Mouse (Mus musculus) B cell, adult 2 months (primary cell): Measurements from ENCODE around the gene Mvb12a.

Experiments
- DNase-seq, 2 experiments: peaks; one replicate each; pipeline ENCODE4 v3.0.0; 2022

Mvb12a gene

DNA sequence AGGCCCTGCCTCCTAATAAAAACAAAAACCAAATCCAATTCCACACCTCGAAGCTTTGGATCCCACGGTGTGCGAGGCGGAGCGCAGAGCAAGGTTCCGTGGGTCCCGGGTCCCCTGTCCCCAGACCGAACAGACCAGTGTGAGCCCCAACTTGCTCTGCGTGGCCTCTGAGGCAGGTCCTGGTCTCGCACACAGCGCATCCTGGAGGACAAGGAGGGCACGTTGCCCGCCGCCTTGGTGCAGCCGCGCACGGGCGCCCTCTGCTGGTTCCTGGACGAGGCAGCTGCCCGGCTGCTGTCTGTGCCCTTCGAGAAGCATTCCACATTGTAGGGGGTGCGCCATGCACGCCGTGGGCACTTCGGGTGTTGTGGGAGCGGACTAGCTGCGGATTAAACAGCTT lies 53.1 kb downstream of the Mvb12a start:
- peak; percentile 94 to 95 for DNase-seq

DNA sequence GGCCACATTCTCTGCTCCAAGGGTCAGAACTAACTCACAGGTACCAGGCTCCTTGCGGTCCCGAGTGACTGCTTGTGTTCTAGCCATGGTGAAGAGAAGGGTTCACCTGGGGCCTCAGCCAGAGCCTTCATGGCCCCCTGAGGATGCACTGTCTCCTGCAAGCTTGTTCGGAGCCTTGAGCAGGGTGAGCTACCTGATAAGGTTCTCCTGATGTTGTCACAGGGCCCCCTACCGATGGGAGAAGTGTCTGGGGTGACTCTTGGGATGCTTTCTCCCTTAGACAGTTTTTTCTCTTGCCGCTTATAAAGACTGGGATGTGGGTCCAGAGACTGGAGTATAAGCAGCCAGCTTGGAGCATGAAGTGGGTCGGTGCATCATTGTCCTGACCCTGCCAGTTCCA lies 53.7 kb downstream of the Mvb12a start:
- peak; percentile 33 to 39 for DNase-seq

DNA sequence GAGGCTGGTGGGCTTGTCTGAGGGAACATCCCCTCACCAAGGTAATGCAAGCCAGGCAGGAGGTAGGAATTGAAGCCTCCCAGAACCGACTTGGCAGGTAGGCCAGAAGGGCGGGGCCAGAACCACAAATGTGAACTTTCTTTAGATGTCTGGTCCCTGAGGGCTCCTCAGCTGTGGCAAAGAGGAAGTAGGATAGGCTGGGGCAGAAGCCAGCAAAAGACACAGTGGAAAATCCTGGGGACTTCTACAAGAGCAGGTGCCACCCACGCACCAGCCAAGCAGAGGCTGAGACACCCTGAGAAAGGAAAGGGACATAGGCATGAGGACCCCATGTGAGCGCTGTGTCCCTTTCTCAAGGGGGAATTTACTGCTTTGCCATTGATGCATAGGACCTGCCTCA lies 54.1 kb downstream of the Mvb12a start:
- peak; percentile 71 to 76 for DNase-seq

DNA sequence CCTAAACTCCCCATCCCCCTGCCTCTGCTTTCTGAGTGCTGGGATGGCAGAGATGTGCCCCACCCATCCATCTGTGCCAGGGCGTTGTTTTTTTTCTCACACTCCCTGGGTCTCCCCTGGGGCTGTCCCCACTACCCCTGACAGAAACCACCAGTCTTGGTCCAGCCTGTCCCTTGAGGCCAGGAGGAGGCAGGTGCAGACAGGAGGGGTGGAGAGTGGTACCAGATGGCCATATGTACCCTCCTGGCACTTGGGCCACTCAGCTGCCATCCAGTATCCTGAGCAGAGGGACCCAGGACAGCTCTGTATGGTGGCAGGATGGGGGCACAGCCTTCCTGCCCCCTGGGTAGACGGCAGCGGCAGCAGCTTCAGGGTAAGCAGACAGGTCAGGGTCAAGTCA lies 54.7 kb downstream of the Mvb12a start, which contains the start of gene Fam129c:
Gene Fam129c, plus strand, starts transcription at position 198 of the 400 bp plus-strand sequence.
- DNase-seq: peak; percentile 42 to 45
